Mouse (Mus musculus) olfactory bulb, adult 2 months (tissue): Measurements from ENCODE around the gene Zscan29. TPM values are rescaled to one million over a fixed set of nuclear protein-coding genes. Genes with fewer than 3 reads are reported as not detected.

Experiments used
- H3K27ac ChIP-seq: fragments of 200-500 bp; 2 replicates; pipeline ENCODE4 v1.5.1; 2012; ENCODE audit warnings: low read depth, low read length; ENCODE audit not compliant: insufficient read depth
- H3K4me1 ChIP-seq: fragments of 200-500 bp; 2 replicates; pipeline ENCODE4 v1.6.1; 2012; ENCODE audit warnings: low read length; ENCODE audit not compliant: control insufficient read depth, insufficient read depth
- H3K4me3 ChIP-seq: fragments of 200-500 bp; 2 replicates; pipeline ENCODE4 v1.5.1; 2012; ENCODE audit warnings: mild to moderate bottlenecking, low read depth, low read length, moderate library complexity; ENCODE audit not compliant: insufficient read depth
- CTCF ChIP-seq: fragments of 200-500 bp; IDR thresholded peaks from 2 replicates; pipeline ENCODE4 v1.5.1; 2012; ENCODE audit warnings: low read depth, mild to moderate bottlenecking, low read length, moderate library complexity; ENCODE audit not compliant: insufficient read depth
- POLR2A ChIP-seq: fragments of 200-500 bp; IDR thresholded peaks from 2 replicates; pipeline ENCODE4 v1.6.1; 2012; ENCODE audit warnings: mild to moderate bottlenecking, low read depth, low read length, moderate library complexity; ENCODE audit not compliant: insufficient read depth
- WGBS: fragments of 180-500 bp; shearing (Covaris S2); methylation state at CpG from one replicate; pipeline ENCODE4 v1.1.7; 2018; 5-methylcytosine and 5-hydroxymethylcytosine counted together
- polyA plus RNA-seq: library from polyadenylated mRNA; stranded (reverse); fragments of >200 nt; gene quantifications from 2 replicates; pipeline ENCODE4 v1.2.4, GENCODE M21; 2012; ENCODE audit warnings: low replicate concordance; ENCODE audit not compliant: missing spikeins, insufficient read depth, insufficient read length

Zscan29 gene
- not detected in 2 replicates for polyA plus RNA-seq

DNA sequence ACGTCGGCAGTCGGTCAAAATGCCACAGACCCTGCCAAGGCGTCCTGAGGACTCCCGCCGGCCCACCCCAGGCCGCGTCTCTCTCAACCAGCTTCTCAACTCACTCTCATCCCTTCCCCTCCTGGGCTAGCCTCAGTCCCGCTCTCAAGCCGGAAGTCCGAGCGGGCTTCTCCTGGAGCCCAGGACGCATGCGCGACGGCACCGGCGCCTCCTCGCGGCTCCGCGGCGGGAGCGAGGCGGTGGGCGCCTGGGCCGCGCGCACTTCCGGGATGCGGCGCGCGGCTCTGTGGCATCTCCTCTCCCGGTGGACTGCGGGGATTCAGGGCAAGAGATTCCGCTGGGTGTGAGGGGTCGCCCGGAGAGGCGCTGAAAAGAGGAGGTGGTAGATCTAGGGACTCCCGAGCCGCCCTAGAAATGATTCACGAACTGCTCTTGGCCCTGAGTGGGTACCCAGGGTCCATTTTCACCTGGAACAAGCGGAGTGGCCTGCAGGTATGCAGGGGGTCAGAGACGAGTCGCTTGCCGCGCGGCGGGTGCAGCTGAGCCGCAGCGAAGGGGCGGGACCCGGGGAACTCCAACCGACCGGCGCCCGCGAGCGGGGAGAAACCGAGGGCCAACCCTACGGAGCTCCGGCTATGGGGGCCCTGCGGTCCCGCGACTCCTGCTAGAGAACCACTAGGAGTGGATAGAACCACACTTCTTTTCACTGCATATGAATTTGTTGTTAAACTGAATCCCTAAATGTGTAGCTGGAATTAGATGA is at the start of gene Zscan29:
Zscan29 (minus strand) TSS at position 146 of the 763 bp plus-strand sequence.
- under 1% methylated on average over 66 of the region's 66 CpGs for WGBS
- peak; percentile 93 for TF ChIP-seq POLR2A
- TF ChIP-seq CTCF: 0 out of 2 replicates have a peak, but pooled peaks have one; percentile 9
- peaks cover 9% of the 10 kb centered on the region for H3K4me1 ChIP-seq
- peak within 1 kb of the TSS; percentile 68 for H3K4me3 ChIP-seq
- H3K27ac ChIP-seq: peak within 1 kb of the TSS; percentile 27; the same call in 1 of the 2 replicates

DNA sequence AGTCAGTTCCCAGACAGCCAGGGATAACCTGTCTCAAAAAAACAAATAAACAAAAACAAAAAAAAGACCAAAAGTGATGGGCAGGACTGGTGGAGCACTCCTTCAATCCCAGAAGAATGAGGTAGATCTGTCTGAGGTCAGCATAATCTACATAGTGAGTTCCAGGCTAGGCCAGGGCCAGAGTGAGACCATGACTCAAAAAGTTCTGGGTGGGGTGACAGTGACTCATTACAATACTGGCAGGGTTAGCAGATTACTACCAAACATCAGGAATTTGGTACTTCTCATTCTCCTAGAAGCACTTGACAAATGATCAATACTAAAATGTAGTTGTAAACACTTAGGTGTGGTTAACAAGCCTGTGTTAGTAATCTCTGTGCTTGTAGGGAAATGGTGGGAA is 49.1 kb upstream of the Zscan29 start:
- TF ChIP-seq CTCF (no peak), POLR2A (no peak)
- Histone ChIP-seq H3K4me3 (no peak overlapping the region), H3K4me1 (no peaks in the 10 kb centered on the region; the same call in 1 of the 2 replicates), H3K27ac (no peak overlapping the region)

DNA sequence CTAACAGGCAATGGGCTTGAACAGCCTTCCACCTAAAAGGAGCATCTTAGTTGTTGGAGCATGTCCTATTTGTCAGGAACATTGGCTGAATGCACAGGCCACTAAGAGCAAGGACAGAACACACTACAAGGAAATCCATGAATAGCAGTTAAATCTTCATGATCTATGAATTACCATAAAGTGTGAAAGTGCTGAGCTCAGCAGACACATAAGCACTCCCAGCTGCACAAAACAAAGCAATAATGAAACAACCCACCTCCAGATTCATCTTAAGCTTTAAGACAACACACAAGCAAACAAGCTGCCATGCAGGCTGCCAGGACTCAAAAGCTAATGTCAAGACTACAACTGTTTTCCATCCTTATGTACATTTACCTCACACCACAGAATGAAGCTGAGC is 48.3 kb upstream of the Zscan29 start:
- TF ChIP-seq CTCF: no peak
- no peak for TF ChIP-seq POLR2A
- Histone ChIP-seq H3K4me3 (no peak overlapping the region), H3K27ac (no peak overlapping the region), H3K4me1 (peaks cover 2% of the 10 kb centered on the region)

DNA sequence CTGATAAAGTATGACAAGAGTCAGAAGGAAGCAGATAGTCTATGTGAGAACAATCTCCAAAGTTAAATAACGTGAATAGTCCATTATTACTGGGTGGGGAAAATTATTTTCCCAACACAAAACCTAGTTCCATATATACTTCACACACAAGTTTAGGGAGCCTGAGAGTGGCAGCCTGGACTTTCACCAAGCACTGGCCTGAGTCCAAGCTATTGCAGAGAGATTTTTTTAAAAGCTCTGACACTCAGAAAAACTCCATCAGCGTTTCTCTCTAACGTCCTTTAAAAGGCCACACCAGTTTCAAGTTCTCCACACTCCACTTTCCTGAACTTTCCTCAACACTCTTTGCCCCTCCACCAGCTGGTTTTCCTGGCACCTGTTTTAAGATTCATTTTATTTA is 43.6 kb upstream of the Zscan29 start:
- no peak overlapping the region for H3K27ac ChIP-seq
- no peak overlapping the region for H3K4me3 ChIP-seq
- no peak for TF ChIP-seq CTCF
- no peak for TF ChIP-seq POLR2A
- H3K4me1 ChIP-seq: peaks cover 8% of the 10 kb centered on the region
- WGBS: 40% methylated on average over 3 of the region's 3 CpGs

DNA sequence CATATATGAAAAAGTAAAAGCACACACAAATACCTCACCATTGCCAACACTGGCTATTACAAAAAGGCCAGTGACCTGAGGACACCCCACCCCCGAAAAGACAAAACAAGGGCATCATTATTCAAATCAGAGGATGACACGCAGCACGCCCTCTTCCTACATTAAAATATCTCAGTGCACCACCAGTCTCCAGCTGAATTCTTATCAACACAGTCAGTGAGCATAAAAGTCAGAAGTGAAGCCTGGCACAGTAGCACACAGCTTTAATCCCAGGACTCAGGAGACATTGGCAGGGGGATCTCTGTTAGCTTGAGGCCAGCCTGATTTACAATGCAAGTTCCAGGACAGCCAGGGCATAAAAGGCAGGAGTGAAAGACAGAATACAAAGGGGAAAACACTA is 35.6 kb upstream of the Zscan29 start:
- 86% methylated on average over 3 of the region's 3 CpGs for WGBS
- Histone ChIP-seq H3K27ac (no peak overlapping the region), H3K4me1 (peaks cover 3% of the 10 kb centered on the region), H3K4me3 (no peak overlapping the region)
- TF ChIP-seq CTCF (no peak), POLR2A (no peak)

DNA sequence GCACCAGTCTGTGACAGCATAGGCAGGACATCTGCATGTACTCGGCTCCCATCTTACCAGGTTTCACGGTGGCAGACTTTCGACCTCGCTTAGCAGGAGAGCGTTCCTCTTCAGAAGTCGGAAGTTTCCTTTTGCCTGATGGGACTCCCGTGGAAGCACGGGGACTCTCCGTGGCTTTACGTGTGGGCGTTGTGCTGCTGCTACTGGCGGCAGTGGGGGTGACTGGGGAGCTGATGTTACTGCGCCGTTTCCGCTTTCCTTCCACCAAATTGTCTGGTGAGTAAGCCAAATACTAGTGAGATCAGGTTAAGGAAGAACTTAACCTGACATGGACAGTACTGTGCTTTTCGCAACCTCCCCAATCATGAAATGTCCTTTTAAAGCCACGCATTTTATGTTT is 33.4 kb upstream of the Zscan29 start:
- Histone ChIP-seq H3K27ac (no peak overlapping the region), H3K4me3 (no peak overlapping the region), H3K4me1 (peaks cover 6% of the 10 kb centered on the region)
- TF ChIP-seq CTCF (no peak), POLR2A (no peak)
- WGBS: 68% methylated on average over 17 of the region's 17 CpGs

DNA sequence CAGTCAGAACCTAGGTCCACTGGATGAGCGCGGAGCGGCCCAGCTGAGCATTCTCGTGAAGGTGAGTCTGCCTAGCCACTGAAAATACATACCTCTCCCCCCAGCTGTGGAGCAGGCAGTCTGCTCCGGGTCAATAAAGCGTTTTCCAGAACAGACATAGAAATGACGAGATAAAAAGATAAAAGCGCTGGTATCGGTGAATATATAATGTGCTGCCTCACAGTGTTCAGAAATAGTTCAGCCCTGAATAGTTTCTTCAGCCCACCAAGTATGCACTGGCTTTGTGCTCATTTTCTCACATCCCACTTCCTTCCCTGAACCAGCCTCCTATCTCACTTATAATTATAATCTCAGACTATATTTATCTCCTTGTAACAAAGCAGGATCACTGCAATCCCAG is 24.5 kb upstream of the Zscan29 start:
- Histone ChIP-seq H3K4me1 (peaks cover 9% of the 10 kb centered on the region), H3K27ac (peak overlapping the region; percentile 71), H3K4me3 (no peak overlapping the region)
- WGBS: 51% methylated on average over 9 of the region's 9 CpGs
- TF ChIP-seq CTCF (no peak), POLR2A (no peak)

DNA sequence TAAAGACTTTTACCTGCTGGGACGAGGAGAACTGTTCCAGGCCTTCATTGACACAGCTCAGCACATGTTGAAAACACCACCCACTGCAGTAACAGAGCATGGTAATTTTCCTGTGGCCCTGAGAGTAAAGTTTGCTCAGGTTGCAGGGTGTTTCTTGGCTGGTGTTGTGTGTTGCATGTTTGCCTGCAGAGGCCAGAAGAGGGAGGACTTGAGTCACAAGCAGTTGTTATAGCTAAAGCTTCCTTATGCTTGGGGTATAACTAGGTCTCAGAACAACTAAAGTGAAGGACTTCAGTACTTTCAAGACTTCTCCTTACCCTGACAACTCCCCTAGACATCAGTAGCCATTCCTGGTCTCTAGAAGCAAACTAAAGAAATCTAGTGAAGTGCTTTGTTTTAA is 17.6 kb upstream of the Zscan29 start:
- Histone ChIP-seq H3K4me1 (peaks cover 2% of the 10 kb centered on the region; the same call in 1 of the 2 replicates), H3K4me3 (no peak overlapping the region), H3K27ac (no peak overlapping the region)
- TF ChIP-seq POLR2A (no peak), CTCF (no peak)
- WGBS: 67% methylated on average over 1 of the region's 1 CpGs

DNA sequence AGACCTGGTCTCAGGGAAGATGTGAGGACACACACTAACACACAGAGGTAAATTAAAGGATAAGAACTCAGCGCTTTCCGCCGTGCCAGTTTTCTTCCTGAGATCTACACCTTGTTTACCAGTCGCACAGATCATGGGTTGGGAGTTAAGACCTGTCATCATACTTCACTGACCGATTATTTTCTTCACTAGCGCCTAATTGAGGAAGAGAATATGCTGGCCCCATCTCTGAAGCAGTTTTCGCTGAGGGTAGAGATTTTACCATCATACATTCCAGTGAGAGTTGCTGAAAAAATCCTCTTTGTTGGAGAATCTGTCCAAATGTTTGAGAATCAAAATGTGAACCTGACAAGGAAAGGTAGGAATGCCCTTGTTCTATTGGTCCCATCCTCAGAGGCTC is 13.2 kb upstream of the Zscan29 start:
- H3K27ac ChIP-seq: no peak overlapping the region
- no peak for TF ChIP-seq POLR2A
- TF ChIP-seq CTCF: no peak
- H3K4me3 ChIP-seq: no peak overlapping the region
- 0 out of 2 replicates have a peak, but pooled peaks cover 2% of the 10 kb centered on the region for H3K4me1 ChIP-seq
- WGBS: 97% methylated on average over 7 of the region's 7 CpGs

DNA sequence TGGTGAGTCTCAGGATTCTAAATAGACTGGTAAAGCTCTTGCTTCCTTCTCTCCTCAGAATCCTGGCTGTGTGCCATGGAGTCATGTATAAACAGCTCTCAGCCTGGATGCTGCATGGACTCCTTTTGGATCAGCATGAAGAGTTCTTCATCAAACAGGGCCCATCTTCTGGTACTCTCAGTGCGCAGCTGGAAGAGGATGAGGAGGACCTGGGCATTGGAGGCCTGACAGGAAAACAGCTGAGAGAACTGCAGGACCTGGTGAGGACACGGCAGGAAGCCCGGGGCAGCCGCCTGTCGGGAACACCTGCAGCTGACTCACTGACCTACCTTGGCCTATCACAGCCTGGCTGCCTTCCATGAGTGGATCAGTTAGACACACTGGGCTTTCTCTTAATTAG is 12.5 kb upstream of the Zscan29 start:
- no peak overlapping the region for H3K27ac ChIP-seq
- TF ChIP-seq CTCF: no peak
- TF ChIP-seq POLR2A: no peak
- H3K4me1 ChIP-seq: 0 out of 2 replicates have a peak, but pooled peaks cover 2% of the 10 kb centered on the region
- 81% methylated on average over 5 of the region's 5 CpGs for WGBS
- no peak overlapping the region for H3K4me3 ChIP-seq
